Mouse (Mus musculus): Measurements from ENCODE around the gene Pde4d.

Pde4d gene

DNA sequence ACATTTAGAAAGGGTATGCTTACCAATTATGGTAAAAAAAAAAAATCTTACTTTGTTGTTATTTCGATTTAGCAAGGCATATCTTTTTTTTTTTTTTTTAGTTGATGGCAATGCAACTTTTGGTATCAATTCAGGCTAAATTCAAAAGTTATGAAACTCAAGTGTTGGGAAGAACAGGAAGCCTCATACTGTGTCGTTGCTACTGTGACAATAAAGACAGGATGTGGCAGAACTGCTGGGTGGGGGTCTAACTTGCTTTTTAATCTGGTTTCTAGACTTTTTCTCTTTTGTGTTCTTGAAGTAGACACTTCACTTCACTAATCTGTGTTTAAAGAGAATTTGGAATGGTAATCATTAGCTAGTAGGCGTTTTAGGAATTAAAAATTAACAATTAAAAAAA is 147.2 kb downstream of the Pde4d start:
- in situ Hi-C loops (cut with MboI, MseI), result no loop called here

DNA sequence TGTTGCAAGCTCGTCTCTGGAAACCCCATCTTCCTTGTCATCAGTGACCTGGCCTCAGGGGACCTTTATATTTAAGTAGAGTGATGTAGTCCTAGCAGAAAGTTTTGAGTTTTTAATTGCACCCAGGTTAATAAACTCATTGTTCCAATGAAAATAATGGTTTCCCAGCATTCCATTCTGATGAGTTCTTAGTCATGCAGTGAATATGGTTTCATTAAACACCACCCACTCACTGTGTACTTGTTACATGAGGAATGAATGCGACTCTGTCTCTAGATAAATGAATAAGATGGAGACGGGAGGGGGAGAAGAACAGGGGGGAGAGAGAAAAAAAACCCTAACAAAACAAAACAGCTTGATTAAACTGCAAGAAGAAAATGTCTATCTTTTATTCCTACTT is 148.9 kb downstream of the Pde4d start:
- in situ Hi-C loops (cut with MboI, MseI), result no loop called here

DNA sequence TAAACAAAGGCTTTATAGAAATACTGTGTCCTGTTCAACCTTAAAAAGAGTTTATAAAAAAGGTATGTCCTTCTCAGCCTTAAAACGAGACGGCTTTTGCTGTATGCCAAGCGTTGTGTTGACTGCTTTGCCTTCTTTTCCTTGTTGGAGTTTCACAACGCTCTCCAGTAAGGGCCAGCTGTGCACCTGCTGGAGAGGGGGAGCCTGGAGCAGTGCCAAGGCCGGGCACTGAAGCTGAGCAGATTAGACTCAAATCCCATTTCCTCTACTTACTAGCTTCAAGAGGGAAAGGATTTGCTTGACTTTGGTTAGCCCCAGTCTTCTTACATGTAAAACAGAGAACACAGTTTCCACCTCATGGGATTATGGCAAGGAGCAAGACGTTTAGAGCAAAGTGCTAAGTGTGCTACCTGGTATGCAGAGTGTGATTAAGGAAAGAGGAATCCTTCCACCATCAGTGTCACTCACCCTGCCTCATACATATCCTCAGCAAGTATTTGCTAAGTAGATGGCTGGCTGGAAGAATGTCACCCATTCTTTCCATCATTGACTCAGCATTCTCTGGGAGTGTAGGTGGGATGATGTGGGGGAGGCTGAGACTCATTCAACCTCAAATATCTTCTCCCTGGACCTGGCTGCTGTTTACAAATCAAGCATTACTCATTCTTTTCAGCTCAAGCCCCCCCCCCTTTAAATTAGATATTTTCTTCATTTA is 149.6 kb downstream of the Pde4d start:
- in situ Hi-C loops (cut with MboI, MseI), result no loop called here

DNA sequence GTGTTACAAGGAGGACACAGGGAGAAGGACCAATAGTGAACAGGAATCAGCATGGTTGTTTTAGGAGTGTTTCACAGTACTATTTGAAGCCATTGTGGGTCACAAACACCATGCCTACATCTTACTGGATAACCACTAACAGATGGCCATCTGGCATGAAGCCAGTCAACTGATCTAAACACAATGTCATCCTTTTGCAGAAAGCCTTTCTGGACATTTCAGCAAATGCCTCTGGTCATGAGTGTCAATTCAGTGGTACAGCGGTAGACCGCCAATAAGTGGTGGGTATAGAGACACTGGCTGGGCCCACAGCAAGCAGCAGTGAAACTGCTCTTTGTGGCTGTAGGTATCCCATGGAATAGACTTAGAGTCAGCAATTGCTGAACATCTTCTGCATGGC is 151.3 kb downstream of the Pde4d start:
- in situ Hi-C loops (cut with MboI, MseI), result no loop called here

DNA sequence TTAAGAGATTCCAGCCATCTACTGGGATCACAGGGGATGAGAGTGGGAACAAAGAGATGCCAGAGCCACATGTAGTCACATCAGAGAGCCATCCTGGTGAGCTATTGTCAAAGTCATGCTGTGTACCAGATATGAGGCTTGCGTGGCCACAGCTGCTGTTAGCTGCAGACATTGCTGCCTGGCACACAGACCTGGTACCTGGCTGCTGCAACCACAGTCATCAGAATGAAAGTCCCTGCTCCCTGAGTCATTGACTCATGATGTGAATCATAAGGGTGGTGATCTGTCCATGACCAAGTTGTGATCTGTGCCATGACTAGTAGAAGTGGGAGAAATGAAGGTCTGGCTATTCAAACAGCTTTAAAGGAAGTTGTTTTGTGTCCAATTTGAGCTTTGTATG is 153.8 kb downstream of the Pde4d start:
- in situ Hi-C loops (cut with MboI, MseI), result no loop called here

DNA sequence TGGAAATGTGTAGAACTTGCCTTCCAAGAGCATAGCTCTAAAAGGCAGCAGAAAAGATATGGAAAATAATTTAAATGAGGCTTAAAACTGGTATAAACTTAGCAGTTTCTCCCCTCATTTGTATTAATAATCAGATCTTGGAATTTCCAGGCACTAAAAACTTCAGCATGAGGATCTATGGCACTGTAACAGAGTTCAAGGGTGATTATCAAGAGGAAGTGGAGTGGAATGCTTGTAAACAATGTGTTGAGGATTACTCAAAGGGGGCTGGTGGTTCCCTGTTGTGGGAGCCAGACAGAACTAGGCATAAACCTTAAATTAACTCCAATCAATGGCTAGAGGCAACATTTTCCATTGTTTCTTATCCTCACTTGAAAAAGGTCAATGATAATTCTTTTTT is 154.5 kb downstream of the Pde4d start:
- in situ Hi-C loops (cut with MboI, MseI), result no loop called here

DNA sequence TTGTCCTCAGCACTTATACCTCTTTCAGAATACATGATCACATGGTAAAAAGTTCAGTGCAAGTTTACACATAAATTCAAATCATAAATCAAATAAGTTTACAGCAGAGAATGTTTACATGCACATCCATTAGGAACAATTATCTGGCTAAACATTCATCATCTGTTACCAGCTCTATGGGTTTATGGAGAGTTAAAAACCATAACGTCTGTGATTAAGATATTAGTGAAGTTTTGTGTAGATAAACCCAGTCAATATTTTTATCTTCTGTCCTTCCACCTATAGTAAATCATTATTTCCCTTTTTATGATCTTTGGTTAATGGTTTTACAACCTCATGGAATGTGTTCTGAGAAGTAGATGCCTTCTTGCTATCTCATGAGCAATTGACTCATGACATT is 168.5 kb downstream of the Pde4d start:
- in situ Hi-C loops (cut with MboI, MseI), result no loop called here

DNA sequence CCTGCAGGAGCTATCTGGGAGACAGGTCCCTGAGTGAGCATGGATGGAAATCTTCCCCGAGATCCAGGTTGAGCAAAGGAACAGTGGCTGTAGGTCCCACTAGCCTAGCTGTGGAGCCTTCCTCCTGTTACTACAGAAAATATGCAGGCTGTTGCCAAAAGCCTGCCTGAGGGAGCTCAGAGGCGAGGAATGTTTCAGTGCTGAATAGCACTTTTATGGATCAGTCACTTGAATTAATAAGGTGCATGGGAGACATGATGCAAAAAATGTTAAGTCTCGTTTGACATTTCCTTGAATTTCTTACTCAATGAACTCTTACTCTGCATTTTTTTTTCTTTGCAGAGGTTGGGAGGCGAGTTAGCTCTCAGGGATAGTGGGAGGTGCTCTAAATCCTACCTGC is 172.9 kb downstream of the Pde4d start:
- in situ Hi-C loops (cut with MboI, MseI), result no loop called here

DNA sequence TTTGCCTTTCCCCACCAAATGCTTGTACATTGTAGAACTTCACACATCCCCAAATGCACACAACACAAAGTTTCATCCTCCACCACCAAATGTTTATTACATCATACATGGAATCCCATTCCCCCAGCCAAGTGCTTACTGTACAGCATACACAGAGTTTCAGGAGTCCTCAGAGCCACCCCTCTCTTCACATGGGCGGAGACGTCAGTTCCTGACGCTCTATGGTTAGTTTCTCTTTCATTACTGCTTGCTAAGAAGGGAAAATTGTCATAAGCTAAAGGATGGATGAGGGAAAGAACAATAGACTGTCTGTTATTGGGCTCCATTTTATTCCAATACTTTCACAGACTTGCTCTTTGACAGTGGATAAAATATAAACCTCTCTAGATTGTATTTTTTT is 174.2 kb downstream of the Pde4d start:
- in situ Hi-C loops (cut with MboI, MseI), result no loop called here

DNA sequence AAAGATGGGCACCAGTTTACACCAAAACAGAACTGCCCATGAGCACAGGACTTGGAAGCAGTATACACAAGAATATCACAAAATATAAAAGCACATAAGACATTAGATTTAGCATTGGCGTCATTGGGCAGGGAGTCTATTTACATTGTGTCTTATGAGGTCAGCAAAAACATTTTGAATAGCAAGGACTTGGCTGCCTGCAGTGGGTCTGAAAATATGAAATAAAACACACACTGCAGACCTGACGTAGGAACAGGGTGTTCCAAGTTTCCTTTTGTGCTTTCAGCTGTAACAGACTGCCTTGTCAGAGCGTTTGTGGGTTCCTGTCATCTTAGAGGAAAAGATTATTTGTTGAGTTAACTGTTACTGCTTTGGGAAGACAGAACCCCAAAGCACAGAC is 176.4 kb downstream of the Pde4d start:
- in situ Hi-C loops (cut with MboI, MseI), result no loop called here

DNA sequence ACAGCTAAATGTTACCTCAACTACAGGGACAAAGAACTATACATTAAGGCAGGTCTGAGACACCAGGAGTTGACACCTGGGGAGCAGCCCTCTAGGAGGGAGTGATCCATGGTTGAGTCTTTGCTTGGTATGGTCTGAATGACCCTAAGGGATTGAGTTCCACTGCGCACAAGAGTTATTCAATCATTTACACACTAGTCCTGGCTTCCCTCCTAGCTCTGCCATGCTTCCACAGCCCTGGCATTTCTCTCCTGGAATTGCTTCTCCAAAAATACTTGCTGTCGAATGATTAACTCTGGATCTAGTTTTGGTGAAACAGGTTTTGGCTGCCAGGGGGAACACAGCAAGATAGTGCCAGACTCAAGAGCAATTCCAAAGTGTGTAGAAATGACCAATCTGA is 178.8 kb downstream of the Pde4d start:
- in situ Hi-C loops (cut with MboI, MseI), result no loop called here

DNA sequence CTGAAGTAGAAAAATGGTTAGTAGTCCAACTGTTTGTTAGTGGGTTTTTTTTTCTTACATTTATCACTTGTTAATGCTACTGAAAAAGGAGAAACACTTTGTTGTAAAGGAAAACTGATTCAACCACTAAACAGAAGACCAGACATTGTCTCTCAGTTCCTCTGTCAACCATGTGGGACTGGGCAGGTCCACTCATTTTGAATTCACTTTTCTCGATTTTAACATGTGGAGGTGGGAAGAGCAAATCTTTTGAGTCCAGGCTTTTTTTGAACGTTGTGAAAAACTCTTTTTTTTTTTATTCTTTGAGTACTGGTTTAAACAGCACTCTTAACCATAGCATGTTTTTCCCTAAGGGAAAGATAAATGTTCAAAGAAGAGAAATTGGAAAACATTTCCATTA is 180.8 kb downstream of the Pde4d start:
- in situ Hi-C loops (cut with MboI, MseI), result no loop called here

DNA sequence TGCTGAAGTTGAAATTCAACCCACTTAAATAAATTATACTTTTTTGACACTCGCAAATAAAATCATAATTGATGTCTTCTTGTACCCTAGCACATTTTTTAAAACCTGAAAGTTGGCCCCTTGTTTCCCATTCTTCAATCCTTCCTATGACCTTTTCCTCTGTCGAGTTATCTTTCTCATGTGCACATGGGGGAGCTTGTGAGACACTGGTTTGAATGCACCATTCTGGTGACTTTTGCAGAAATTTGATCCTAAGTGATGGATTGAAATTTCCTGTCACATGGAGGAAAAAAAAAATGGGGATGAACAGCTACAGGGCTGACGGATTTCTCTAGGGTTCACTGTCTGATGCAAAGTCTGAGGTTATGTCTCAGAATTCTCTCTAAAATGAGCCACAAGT is 181.5 kb downstream of the Pde4d start:
- in situ Hi-C loops (cut with MboI, MseI), result no loop called here

DNA sequence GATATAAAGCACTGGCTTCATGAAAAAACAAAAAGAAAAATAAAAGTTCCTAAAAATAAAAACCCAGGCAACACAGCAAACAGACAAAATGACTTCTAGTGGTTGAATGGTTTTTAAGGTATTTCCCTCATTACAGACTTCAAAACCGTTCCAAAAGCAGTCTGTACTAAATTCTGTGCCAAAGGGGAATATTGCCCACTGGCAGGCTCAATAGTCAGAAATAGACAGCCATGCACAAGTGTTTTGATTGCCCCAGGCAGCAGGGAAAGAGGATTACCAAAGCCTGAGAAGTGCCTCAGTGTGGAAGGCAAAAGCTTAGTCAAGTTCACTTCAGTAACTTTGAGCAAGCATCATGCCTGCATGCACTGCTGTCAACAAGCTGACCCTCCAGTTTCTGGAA is 186.8 kb downstream of the Pde4d start:
- in situ Hi-C loops (cut with MboI, MseI), result no loop called here

DNA sequence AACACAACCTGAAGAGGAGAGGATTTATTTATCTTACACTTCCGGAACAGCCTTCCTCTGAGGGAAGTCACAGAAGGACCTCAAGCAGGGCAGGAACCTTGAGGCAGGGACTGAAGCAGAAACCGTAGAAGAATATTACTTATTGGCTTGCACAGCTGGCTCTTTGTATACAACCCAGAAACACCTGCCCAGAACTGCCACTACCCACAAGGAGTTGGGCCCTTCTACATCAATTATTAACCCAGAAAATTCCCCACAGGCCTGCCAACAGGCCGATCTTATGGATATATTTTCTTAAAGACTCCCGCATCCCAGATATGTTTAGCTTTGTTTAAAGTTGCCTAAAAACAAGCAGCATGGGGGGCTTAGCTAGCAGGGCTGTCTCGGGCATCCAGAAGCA is 192.5 kb downstream of the Pde4d start:
- in situ Hi-C loops (cut with MboI, MseI), result no loop called here

DNA sequence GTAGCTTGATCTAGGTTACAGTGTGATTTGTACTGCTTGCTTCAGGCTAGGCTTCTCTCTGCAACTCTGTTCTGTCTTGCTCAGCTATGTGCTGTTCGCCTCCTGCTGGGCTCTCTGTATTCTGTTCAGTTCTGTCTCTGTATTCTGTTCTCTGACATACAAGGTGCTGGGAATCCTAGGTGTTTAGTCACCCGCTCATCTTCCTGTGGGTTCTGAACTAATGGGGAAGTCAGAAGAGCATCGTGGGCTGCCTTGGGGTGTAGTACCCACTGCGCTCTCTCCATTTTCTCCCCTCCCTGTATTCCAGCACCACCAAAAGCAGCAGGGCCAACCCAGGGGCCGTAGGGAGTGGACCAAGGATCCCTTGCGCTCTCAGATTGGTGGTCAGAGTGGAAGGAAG is 197.1 kb downstream of the Pde4d start:
- in situ Hi-C loops (cut with MboI, MseI), result no loop called here

DNA sequence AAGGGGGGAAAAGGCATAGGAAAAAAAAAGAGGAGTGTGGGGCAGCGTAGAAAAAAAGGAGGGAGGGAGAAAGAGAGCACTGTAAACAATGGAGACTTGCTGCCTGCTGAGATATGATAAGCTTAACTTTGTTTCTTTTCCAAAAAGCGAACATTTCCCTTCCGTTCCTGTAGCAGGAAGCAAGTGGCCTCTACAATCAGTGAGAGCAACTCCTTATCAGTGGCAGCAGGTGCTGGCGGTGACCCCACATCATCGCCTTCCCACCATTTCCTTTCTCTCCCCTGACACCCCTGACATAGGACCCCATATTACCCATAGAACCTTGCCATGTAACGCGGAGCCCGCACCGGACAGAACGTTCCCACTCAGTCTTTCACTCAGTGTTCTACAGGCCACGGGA is 197.5 kb downstream of the Pde4d start:
- in situ Hi-C loops (cut with MboI, MseI), result no loop called here

DNA sequence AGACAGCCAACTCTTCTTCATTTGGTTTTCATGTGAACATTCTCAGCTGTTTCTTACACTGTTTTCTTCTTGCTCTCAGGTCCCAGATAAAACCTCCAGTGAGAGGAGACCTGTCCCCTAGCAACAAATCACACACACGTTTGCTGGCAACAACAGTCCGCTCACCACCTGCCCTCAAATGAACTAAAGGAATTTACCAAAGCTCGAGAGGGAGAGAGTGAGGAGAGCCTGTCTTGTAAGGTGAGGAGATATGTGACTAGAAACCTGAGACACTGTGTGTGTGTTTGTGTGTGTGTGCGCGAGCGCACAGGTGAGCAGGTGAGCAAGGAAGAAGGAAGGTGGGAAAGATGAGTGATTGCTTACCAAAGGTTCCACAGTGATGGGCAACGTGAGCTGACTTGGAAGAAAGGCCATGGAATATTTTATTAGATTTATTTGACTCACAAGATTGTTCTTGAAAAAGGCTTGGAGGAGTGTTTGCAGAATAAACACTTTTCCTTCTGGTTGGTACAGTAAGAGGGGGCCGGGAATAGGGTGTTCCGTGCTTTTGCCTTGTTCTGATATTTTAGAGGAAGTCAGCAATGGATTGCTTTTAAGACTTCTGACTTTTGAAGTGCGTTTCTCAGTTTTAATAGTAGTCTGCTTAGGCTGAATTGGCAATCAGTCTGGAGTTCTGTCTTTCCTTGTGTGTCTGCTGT is 204.4 kb downstream of the Pde4d start:
- in situ Hi-C loops (cut with MboI, MseI), result no loop called here

DNA sequence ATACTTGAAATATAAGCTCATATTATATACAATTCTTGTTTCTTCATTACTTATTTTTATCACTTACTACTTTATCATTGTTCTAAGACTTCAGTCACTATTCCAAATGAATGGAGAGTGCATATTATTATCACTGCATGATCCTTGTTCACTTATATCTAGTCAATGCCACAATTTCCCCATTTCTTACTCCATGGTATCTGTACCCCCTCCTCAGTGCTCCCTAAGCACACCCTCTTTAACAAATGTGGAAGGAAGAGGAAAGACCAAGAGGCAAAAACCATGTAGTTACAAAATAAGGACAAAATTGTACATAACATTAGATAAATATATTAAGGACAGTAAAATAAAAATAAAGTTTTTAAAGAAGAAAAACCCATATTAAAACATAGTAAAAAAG is 216.8 kb downstream of the Pde4d start:
- in situ Hi-C loops (cut with MboI, MseI), result no loop called here

DNA sequence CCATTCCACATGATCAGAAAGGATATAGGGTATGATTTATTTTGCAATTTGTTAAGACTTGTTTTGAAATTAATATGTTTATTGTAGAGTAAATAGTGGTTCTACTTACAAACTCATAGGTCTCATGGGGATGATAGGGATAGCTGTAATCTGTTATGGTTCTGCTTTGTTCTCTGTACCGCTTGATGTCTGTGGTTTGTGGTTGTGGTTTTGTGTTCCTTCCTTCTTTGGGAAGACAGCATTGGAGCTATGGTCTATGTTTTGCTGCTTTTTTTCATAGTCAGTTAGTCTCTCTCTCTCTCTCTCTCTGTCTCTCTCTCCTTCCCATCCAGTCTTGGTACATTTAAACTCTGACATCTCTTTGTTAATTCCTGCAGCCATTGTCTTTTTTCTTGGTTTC is 217.3 kb downstream of the Pde4d start:
- in situ Hi-C loops (cut with MboI, MseI), result no loop called here

DNA sequence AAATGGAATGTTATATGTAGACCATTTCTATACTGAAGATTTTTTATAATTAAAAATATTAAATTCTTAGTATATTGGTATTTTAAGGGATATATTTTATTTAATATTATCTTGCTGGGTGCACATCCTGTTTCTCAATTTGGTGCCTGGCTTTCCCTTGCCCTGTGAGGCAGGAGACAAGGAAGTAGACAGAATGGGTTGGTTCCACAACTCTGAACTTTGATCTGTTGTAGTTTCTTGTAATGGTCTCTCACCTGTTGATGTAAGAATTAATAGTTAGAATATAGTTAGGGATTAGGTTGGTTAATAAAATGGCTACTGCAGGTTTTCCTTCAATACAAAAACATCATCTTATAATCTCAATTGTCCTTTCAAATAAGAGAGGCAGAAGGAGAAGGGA is 227.3 kb downstream of the Pde4d start:
- in situ Hi-C loops (cut with MboI, MseI), result no loop called here

DNA sequence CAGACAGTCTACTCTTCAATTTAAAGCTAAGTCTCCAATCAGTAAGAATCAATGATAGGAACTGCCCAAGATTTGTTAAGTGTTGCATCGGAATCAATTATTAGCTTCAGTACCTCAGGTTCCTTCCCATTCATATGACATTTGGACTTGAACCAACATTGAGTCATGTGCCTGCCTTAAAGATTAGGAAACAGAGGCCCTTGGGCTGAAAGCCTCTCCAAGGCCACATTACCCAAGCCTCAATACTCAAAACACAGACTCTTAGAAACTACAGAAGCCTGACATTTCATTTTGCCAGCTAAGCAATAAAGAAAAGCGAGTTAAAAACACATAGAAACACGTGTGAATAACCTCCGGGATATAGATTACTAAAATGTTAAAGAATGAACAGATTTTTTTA is 233.3 kb downstream of the Pde4d start:
- in situ Hi-C loops (cut with MboI, MseI), result no loop called here

DNA sequence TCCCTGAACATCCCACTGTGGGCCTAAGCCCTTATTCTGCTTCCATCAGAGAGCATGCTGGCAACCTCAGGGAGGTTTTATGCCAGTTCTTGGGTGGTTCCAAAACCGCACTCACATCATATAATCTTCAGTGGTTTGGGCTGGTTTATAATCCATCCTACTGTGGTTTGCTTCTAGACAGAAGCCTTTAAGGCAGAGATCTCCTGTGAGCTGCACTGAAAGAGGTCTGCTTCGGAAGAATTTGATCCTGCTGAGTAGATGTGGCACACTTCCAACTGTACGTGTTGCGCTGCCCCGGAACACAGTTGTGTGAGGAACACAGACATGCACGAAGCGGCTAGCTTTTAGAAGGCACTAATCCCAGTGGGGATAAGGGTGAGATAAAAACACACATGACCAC is 236.1 kb downstream of the Pde4d start:
- in situ Hi-C loops (cut with MboI, MseI), result no loop called here

DNA sequence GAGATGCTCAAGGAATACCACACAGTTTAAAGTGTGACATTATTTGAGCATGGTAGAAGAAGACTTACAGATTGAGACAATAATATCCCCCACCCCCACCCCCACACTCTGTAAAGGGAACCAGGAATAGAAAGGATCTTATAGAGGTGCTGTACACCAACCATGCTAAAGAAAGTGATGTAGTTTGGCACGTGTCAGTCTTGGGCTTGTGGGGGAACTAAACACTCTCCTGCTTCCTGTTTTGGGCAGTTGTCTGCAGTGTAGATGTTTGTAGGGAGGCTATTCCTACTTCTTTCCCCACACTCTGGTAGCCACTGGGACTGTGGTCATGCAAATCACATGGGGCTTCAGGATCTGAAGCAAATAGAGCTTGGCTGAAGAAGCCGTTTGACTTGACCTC is 236.5 kb downstream of the Pde4d start:
- in situ Hi-C loops (cut with MboI, MseI), result no loop called here
